Mouse (Mus musculus): ENCODE data around the gene Kif21a.

DNA sequence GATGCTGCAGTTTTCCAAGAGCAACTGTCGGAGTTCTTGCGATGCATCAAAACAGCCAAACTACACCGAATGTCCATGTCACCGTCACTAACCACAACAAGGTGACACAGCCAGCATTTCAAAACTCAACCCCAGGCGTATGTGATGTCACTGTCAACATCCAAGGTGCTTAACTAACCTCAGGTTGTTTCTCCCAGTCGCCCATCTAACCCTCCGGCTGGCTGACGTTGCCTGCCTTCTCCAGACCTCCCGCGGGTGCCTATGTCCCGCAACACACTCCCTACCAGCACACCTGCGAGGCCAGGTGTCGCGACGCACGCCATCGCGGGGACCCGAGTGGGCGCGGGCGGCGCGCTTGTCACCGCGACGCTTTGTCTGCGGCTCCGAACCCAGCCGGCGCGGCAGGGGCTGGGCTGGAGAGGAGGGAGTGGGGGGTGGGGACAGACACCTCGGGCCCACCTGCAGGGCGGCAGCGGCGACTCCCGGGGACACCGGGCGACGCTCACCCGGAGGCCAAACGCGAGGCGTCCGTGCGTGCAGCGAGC, 725 bp downstream of the Kif21a start:
- TF ChIP-seq POLR2A (IDR thresholded peaks at IDR 0.05; ENCODE audit: low read depth, low read length) (no peak), CTCF (conservative IDR thresholded peaks at IDR 0.05; ENCODE audit: insufficient read depth, insufficient read length, low read depth, low read length) (no peak)
